Mouse (Mus musculus) heart, embryonic 15.5 days (tissue): Measurements from ENCODE around the gene Erbb4. TPM values are rescaled to one million over a fixed set of nuclear protein-coding genes. Genes with fewer than 3 reads are reported as not detected.
"Not testable (repeated sequence)": the region's sequence is repeated elsewhere in the genome, so short reads cannot be mapped to it uniquely, and the experiment has no call there.

Source experiments
- ATAC-seq: fragments of 200-750 bp; cut with Nextera tagmentation; replicated peaks from 2 replicates; pipeline ENCODE4 v1.8.0; 2017; ENCODE audit warnings: low read depth, moderate TSS enrichment; ENCODE audit not compliant: insufficient number of reproducible peaks, insufficient read depth, low FRiP score
- H3K27ac ChIP-seq: fragments of 300-500 bp; sonication (generic); 2 replicates; pipeline ENCODE4 v1.5.1; 2015; ENCODE audit warnings: mild to moderate bottlenecking, inconsistent platforms
- H3K27me3 ChIP-seq: fragments of 300-500 bp; sonication (generic); 2 replicates; pipeline ENCODE4 v1.6.1; 2015; ENCODE audit warnings: inconsistent platforms
- H3K36me3 ChIP-seq: fragments of 300-500 bp; sonication (generic); 2 replicates; pipeline ENCODE4 v1.6.1; 2015; ENCODE audit warnings: mild to moderate bottlenecking, inconsistent platforms
- H3K4me1 ChIP-seq: fragments of 300-500 bp; sonication (generic); replicated peaks from 2 replicates; pipeline ENCODE4 v1.6.1; 2015; ENCODE audit warnings: inconsistent platforms
- H3K4me2 ChIP-seq: fragments of 300-500 bp; sonication (generic); 2 replicates; pipeline ENCODE4 v1.6.1; 2015; ENCODE audit warnings: inconsistent platforms, mild to moderate bottlenecking, moderate library complexity
- H3K4me3 ChIP-seq: fragments of 300-500 bp; sonication (generic); 2 replicates; pipeline ENCODE4 v1.5.1; 2015; ENCODE audit warnings: mild to moderate bottlenecking, inconsistent platforms
- H3K9ac ChIP-seq: fragments of 300-500 bp; sonication (generic); 2 replicates; pipeline ENCODE4 v1.6.1; 2015; ENCODE audit warnings: mild to moderate bottlenecking, inconsistent platforms
- H3K9me3 ChIP-seq: fragments of 300-500 bp; sonication (generic); replicated peaks from 2 replicates; pipeline ENCODE4 v1.6.1; 2016; ENCODE audit warnings: inconsistent platforms
- WGBS: fragments of 180-500 bp; shearing (Covaris S2); methylation state at CpG from one replicate; pipeline ENCODE4 v1.1.7; 2015; ENCODE audit warnings: mixed read lengths; 5-methylcytosine and 5-hydroxymethylcytosine counted together
- polyA plus RNA-seq: library from polyadenylated mRNA; unstranded; fragments of >200 nt; fragmentation: Nextera tagmentation; extraction: Ambion mirVana; gene quantifications from 2 replicates; pipeline ENCODE4 v1.2.1, GENCODE M21; 2015

Erbb4 gene
- polyA plus RNA-seq, 1 experiment from 2014 or later = 6.6 TPM

GRCm38 (mm10) chr1:68834686-68835085 is 273.2 kb downstream of the Erbb4 start:
- Histone ChIP-seq H3K36me3 (no peaks in the 10 kb centered on the region), H3K4me1 (no peaks in the 10 kb centered on the region; the same call in 1 of the 2 replicates), H3K9ac (no peak overlapping the region), H3K4me2 (no peak overlapping the region), H3K27me3 (no peaks in the 10 kb centered on the region), H3K9me3 (no peaks in the 10 kb centered on the region), H3K27ac (no peak overlapping the region), H3K4me3 (no peak overlapping the region)
- no peak for ATAC-seq
- 83% methylated on average over 3 of the region's 3 CpGs for WGBS

DNA sequence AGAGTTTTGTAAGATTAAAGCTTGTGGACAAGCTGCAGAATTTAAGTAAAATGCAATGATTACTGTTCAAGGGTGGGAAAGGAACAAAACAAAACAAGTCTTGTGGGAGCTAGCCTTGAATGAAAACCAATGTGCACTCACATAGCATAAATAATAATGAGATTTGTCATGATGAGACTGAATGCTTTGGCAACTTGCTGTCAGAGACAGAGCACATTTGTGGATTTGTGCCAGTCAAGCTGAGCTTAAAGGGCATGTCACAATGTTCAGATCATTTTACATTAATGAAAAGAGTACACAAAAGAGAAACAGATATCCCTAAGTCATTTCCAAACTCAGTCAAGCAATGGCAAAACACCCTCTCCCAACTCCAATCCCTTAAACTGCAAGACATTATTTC is 275.8 kb downstream of the Erbb4 start:
- Histone ChIP-seq H3K4me3 (no peak overlapping the region), H3K9me3 (no peaks in the 10 kb centered on the region), H3K4me1 (no peaks in the 10 kb centered on the region; the same call in 1 of the 2 replicates), H3K27me3 (no peaks in the 10 kb centered on the region), H3K9ac (no peak overlapping the region), H3K36me3 (no peaks in the 10 kb centered on the region), H3K27ac (no peak overlapping the region), H3K4me2 (no peak overlapping the region)
- no peak for ATAC-seq

DNA sequence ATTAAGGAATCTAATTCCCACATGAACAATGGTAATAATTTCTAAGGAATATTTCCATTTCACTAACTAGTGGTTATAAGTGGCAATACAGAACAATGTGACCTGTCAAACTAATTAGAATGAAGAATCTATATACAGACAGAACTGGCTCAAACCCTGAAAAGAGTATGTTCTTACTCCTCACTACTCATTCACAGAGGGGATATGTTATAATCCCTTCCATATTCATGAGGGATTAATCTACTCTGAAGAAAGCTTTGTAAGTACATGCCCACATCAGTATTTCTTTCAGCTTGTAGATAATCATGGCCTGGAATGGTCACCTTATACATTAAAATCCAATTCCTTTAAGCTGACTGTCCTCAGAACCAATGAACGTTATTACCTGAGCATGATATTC is 276.3 kb downstream of the Erbb4 start:
- WGBS = 86% methylated on average over 1 of the region's 1 CpGs
- no peaks in the 10 kb centered on the region for H3K27me3 ChIP-seq
- no peaks in the 10 kb centered on the region; the same call in 1 of the 2 replicates for H3K4me1 ChIP-seq
- no peaks in the 10 kb centered on the region for H3K36me3 ChIP-seq
- ATAC-seq = no peak
- no peak overlapping the region for H3K4me3 ChIP-seq
- H3K4me2 ChIP-seq = no peak overlapping the region
- no peak overlapping the region for H3K27ac ChIP-seq
- no peak overlapping the region for H3K9ac ChIP-seq
- no peaks in the 10 kb centered on the region for H3K9me3 ChIP-seq

- Histone ChIP-seq H3K4me1 (no peaks in the 10 kb centered on the region; the same call in 1 of the 2 replicates), H3K27ac (no peak overlapping the region), H3K9ac (no peak overlapping the region), H3K36me3 (no peaks in the 10 kb centered on the region), H3K4me3 (no peak overlapping the region), H3K9me3 (no peaks in the 10 kb centered on the region), H3K4me2 (no peak overlapping the region), H3K27me3 (no peaks in the 10 kb centered on the region)
- ATAC-seq = no peak
- 86% methylated on average over 2 of the region's 2 CpGs for WGBS
These were observed 277.2 kb downstream of the Erbb4 start for GRCm38 (mm10) chr1:68830501-68831239.

GRCm38 (mm10) chr1:68823116-68823644 is 284.7 kb downstream of the Erbb4 start:
- Histone ChIP-seq H3K36me3 (no peaks in the 10 kb centered on the region), H3K4me1 (no peaks in the 10 kb centered on the region), H3K27ac (no peak overlapping the region), H3K9ac (no peak overlapping the region), H3K9me3 (no peaks in the 10 kb centered on the region), H3K4me3 (no peak overlapping the region), H3K27me3 (no peaks in the 10 kb centered on the region), H3K4me2 (no peak overlapping the region)
- 88% methylated on average over 2 of the region's 2 CpGs for WGBS
- no peak for ATAC-seq

DNA sequence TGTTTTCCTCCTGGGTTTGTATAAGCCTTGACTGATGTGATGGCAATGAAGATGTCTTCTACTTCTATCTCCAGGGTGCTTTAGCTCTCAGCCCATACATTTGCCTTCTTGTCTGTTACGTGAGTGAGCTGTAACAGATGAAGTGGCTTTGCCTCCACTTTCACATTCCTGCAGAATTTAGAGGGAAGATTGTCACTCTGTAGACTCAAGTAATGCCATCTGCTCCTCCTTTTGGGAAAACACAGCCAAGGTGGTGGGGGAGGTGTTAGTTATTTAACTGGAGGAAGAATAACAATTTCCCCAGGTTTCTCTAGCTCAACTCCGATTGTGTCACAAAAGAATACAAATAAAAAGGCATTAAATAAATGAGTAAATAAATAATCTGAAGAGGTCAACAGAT is 301.1 kb downstream of the Erbb4 start:
- H3K27me3 ChIP-seq = no peaks in the 10 kb centered on the region
- H3K27ac ChIP-seq = no peak overlapping the region
- H3K4me3 ChIP-seq = no peak overlapping the region
- WGBS = 59% methylated on average over 2 of the region's 2 CpGs
- no peak overlapping the region for H3K4me2 ChIP-seq
- no peaks in the 10 kb centered on the region for H3K9me3 ChIP-seq
- no peaks in the 10 kb centered on the region for H3K36me3 ChIP-seq
- no peak for ATAC-seq
- H3K9ac ChIP-seq = no peak overlapping the region
- no peaks in the 10 kb centered on the region for H3K4me1 ChIP-seq

DNA sequence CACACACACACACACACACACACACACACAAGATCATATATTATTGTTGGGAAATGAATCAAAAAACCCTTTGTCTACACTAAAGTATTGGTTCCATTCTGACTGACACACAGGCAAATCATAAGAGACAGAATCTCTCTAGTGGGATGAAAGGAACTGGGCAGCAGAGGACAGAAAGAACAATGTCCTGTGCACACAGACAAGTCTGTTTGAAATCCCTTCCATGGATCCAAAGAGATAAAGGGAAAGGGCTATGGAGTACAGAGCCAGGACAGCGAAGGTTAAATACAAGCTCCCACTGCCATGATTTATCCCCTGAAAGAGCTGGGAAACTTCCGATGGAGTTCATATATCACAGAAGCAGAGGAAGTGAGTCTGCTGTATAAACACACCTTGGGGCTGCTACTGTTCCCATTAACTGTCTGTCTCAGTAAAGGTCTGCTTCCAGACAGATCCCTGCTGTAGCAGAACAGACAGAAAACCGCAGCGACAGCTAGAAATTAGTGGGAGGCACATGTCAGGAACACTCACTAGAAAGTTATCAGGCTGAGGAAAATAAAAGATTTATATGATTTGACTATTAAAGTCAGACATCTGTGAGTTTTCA is 320.3 kb downstream of the Erbb4 start:
- H3K27ac ChIP-seq = peak overlapping the region; percentile 2; the same call in 1 of the 2 replicates
- H3K9ac ChIP-seq = no peak overlapping the region
- no peaks in the 10 kb centered on the region for H3K9me3 ChIP-seq
- no peaks in the 10 kb centered on the region for H3K36me3 ChIP-seq
- no peak overlapping the region for H3K4me3 ChIP-seq
- ATAC-seq = no peak
- peaks cover 8% of the 10 kb centered on the region for H3K4me1 ChIP-seq
- WGBS = 15% methylated on average over 4 of the region's 4 CpGs
- H3K27me3 ChIP-seq = no peaks in the 10 kb centered on the region
- no peak overlapping the region for H3K4me2 ChIP-seq

DNA sequence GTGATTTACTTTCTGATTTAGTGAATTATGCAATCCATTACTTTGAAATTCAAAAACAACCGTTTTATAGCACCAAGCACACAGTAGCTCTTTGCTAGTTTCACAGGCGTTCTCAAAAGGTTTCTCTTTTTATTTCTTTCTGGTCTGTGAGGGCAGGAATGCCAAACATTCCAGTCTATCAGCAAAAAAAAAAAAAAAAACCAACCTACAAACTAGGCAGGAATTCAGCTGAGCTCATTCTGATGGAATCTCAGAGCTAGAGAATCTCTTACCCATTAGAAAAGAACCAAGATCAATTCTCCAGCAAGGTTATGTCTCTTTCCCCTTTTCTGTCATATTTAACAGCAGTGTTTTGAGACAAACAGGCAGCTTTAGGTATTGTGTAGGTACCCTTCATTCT is 327.2 kb downstream of the Erbb4 start:
- Histone ChIP-seq H3K4me2 (peak overlapping the region; percentile 39), H3K4me1 (peaks cover 9% of the 10 kb centered on the region), H3K4me3 (0 out of 2 replicates have a peak overlapping the region, but pooled peaks have one; percentile 1), H3K9ac (no peak overlapping the region), H3K9me3 (no peaks in the 10 kb centered on the region), H3K27ac (peak overlapping the region; percentile 64), H3K36me3 (no peaks in the 10 kb centered on the region), H3K27me3 (no peaks in the 10 kb centered on the region)
- WGBS = 15% methylated on average over 2 of the region's 2 CpGs
- ATAC-seq = no peak

GRCm38 (mm10) chr1:68780032-68780431 is 327.8 kb downstream of the Erbb4 start:
- no peak overlapping the region for H3K4me3 ChIP-seq
- no peaks in the 10 kb centered on the region for H3K9me3 ChIP-seq
- WGBS = 54% methylated on average over 1 of the region's 1 CpGs
- no peaks in the 10 kb centered on the region for H3K27me3 ChIP-seq
- H3K27ac ChIP-seq = peak overlapping the region; percentile 64
- H3K36me3 ChIP-seq = no peaks in the 10 kb centered on the region
- peak overlapping the region; percentile 39 for H3K4me2 ChIP-seq
- peaks cover 9% of the 10 kb centered on the region for H3K4me1 ChIP-seq
- ATAC-seq = peak; percentile 55; the same call in 1 of the 2 replicates
- no peak overlapping the region for H3K9ac ChIP-seq

- H3K36me3 ChIP-seq, ATAC-seq, H3K4me2 ChIP-seq, H3K4me3 ChIP-seq, H3K9ac ChIP-seq, H3K9me3 ChIP-seq, H3K27ac ChIP-seq, H3K27me3 ChIP-seq, H3K4me1 ChIP-seq: not testable (repeated sequence)
These were observed 341.8 kb downstream of the Erbb4 start for GRCm38 (mm10) chr1:68766095-68766494.

- Histone ChIP-seq H3K9me3 (no peaks in the 10 kb centered on the region), H3K36me3 (no peaks in the 10 kb centered on the region), H3K4me2 (no peak overlapping the region), H3K4me1 (0 out of 2 replicates have a peak, but pooled peaks cover 6% of the 10 kb centered on the region), H3K9ac (no peak overlapping the region), H3K27me3 (no peaks in the 10 kb centered on the region), H3K27ac (no peak overlapping the region), H3K4me3 (no peak overlapping the region)
- ATAC-seq = no peak
- 75% methylated on average over 5 of the region's 5 CpGs for WGBS
These were observed 345.4 kb downstream of the Erbb4 start for GRCm38 (mm10) chr1:68762456-68762855.
